Mouse (Mus musculus) retina, embryonic 14.5 days (tissue): ENCODE measurements around the gene Gucy1a1.

Source experiments
- DNase-seq: peaks from one replicate; pipeline ENCODE4 v3.0.0-alpha.2; 2015; ENCODE audit warnings: low spot score

The Gucy1a1 gene

DNA sequence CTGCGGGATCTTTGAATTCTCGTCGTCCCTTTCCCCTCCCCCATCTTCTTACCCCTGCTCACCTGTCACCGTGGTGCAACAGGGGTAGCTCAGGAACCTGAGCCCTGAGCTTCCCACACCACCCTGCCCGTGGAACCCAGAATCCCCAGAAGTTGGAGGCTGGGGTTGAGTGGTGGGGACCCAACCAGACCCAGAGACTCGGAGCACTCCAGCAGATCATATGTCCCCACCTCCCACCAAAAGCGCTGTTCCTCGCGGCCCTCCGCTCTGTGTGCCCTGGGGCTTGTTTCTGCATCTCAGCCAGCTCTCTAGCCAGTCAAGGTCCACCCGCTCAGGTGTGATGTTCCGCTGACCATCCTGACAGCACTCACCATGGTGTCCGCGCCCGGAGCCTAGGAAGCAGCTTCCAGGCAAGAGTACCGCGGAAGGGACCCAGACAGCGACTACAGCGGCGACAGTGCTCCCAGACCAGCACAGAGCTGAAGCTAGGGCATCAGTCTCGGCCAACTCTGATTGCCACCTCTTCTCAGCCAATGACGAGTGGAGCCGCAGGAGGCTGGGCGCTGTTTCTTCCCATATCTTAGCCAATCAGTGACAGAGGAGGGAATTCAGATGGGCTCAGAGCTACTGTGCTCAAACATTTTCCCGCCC is 71.3 kb downstream of the Gucy1a1 start, which contains the start of gene Gucy1b1:
Gucy1b1 (minus strand) TSS at position 489 of the 651 bp plus-strand sequence.
- DNase-seq: peak; percentile 87

DNA sequence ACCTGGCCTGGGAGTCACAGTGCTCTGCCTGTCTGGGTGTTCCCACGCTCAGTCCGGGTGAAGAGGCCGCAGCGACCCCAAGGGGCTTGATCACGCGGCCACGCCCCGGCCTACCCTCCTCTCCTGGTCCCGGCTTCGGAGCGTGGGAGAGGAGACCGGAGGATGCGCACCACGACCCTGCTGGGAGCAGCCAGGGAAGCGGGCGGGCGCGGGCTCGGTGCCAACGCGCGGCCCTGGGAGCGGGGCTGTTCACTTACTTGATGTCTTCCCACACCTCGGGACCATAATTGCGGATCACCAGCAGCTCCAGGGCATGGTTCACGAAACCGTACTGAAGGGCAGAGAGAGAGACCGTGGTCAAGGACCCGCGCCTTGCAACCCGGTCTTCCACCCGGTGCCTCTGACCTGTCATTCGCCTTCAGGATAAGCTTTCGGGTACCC is 71.8 kb downstream of the Gucy1a1 start:
- DNase-seq: peak; percentile 72

DNA sequence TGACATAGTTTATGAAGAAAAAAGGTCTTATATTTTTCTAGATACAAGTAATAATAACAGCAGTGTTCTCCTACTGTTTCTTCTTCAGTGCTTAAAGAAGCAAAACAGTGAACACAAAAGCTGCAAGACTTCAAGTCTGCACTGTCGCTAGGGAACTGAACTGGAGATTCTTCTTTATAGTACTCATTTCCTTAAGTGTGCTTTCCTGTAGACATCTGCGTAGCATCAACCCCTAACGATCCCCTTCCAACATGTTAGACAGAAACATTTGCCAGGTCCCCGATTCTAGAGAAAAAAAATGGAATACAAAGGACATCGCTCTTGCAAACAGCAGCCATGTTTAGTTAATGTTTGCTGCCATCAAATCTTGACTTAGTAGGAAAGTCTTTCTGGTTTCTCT is 77.8 kb downstream of the Gucy1a1 start:
- DNase-seq: no peak

DNA sequence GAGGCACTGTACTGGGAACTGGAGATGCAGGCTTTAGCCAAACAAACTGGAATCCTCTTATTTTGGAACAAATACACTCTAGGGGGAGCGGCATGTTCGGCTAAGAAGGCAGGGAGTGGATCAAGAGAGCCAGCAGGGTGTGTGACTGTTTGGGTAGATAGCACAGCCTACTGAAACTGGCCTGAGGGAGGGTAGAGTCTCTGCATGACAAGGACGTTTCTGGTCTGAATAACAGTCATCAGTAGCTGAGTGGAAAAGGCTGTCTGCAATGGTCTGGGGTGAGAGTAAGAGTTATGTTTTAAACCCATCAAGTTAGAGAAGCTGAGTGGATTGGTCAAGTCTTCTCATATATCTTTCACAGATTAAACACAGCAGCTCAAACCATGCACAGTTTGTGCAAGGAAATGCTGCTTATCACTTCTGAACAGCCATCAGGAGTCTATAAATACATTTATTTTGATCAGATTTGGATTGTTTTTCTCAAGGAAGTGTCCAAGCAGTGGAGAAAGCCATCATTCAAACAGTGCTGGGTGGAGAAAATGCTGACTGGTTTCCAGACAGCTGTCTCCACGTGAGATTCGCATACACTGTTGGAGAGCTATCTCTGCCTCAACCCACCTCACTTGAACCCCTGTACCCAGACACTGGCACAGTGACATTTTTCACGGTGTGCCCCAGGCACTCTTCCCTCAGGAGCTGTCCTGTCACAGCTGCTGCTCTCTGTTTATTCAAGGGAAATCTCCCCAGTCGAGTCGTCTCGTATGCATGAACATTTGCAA is 84.0 kb downstream of the Gucy1a1 start:
- no peak for DNase-seq

DNA sequence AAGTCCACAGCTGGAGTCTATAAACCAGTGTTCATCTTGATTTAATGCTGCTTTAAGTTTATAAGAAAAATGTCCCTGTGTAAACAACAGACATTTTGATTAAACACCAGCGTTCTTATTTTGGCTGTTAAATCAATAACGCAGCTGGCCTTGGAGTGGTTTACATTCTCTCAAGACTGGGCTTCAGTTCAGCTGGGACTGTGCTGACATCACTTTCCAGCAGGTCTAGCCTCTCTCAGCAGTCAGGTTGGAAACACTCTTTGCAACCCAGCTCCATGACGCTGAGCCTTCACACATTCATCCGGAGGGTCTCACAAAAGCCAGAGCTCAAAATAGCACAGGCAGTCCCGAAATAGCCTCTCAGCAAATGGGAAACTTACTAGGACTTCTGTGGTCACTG is 88.4 kb downstream of the Gucy1a1 start:
- DNase-seq: no peak

DNA sequence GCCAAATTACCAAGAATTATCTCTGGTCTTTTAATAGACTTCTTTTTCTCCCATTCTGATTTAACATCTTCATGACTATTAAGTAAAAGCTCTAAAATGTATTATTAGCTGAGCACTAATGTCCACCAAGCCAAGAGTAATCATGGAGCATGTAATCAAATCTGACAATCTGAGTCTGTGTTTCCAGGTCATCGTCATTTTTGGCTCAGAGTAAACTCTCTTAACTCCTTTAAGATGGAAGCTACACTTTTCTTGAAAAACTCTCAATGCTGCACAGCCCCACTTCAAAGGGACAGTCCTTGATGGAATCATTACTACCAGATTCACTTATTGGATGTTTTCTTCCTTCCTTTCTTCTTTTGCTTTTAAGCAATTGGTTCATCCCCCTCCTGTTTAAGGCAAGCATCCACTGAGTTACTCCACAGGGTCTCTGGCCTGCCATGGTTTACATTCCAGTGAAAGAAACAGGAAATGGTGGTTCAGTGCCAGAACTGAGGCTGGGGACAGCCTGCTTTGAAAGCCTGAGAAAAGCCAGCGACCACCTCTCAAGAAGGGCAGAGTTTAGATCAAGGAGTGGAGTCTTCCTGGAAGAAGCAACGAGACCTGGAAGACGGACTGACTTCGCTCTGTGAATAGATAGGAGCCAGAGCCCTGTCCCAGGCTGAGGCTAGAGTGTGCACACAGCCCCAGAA is 91.2 kb downstream of the Gucy1a1 start:
- DNase-seq: peak; percentile 37

DNA sequence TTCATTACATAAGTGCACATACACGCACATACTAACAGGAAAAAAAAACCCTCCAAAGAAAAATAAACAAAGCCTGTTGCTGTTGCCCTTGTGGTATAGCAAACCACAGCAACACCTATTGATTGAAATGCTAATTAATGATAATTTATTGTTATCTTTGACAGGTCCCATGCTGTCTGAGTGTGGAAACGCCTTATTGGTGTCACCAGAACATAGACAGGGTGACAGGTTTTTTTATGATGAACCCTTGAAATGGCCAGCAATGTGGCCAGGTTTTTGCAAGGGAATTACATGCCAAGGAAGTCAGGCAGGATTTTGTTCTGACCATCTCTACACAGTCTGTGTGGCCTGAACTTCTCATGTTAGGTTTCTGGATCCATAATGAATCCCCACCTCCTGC is 93.6 kb downstream of the Gucy1a1 start:
- no peak for DNase-seq

DNA sequence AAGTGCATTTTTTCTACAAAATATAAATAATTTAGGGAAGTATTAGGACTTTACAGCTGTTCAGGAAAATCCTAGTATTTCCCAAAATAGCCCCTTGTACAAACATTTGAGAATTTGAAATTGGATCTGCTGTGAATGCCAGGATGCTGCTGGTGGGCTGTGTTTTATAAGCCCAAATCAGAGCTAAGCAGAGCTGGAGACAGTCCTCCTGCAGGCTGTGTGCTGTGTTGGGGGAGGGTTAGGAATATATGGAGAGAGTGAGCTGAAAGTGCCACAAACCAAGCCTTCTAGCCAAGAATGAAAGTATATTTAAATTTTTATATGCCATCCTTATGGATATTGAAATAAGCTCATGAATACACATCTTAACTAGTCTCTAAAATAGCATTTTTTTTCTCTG is 94.1 kb downstream of the Gucy1a1 start:
- no peak for DNase-seq

DNA sequence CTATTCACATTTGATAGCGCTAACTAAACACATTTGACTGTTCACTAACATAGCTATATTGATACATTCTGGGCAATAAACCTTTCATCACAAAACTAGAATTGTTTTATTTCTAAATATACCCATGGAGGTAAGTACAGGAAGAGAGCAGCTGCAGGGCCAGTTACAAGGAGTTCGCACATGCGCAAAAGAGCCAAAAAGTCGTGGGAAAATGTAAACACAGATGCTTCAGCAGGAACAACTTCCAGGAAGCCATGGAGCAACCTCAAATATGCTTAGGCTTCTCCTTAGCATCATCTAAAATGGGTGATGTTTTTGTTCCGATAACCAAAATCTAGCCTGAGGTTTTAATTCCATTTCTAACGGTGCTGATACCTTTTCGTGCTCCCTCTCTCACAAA is 96.9 kb downstream of the Gucy1a1 start:
- DNase-seq: peak; percentile 23

DNA sequence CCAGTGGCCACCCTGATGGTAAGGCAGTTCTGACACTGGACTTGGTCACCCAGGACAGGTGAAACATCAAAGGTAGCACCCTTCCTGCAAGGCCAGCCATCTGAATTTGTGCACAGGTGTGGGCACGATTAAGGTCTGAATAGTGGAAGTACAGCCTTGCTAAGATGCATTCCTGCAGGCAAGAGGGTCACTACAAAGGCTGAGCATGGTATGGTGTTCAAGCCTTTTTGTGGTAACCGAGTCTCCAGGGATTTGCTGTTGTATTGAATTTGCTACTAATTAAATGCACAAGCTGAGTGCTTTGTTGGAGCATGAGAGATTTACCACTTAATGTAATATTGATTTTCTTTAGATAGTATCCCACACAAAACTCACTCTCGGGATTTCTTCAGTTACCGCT is 97.5 kb downstream of the Gucy1a1 start:
- DNase-seq: peak; percentile 32

DNA sequence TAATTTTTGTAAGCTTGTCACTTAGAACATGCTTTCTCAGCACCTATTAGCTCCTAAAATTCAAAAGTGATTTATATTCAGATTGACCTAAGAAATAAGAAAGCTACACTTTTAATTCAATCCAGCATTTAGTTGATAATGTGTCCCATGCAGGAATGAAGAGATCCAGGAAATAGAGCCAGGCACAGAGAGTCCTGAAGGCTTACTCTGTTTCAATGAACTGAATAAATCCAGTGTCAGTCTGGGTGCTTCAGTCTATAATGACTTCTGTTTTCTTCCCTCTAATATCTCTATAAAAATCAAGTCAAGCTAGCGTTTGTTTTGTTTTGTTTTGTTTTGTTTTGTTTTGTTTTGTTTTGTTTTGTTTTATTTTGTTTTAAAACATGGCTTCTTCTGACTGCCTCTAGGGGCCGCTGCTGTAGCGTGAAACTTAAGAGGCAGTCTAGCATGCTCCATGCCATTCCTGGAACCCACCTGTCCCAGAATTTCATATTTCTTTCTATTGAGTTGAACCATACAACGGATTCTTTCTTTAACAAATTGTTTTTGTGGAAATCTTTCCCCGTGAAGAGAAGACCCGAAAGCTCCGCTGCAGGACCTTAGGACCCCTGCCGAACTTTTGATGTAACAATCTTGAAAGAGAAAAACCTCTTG is 98.4 kb downstream of the Gucy1a1 start:
- peak; percentile 75 for DNase-seq

DNA sequence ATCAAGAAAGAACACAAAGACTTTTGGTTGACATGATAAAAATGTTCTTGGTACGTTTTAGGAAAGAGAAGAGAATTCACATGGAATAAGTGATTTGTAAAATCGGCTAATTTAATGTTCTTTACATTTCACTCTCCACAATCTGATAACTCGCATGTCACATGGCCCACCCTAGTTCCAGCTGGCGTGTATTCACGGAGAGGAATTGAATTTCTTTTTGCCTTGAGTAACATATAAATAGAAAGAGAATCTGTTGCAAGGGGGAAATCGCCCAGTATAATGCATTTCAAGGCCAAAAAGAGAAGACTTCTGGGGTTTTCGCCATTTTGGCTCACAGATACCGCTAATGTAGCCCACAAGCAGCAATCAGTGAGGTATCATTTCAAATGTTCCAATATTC is 99.5 kb downstream of the Gucy1a1 start:
- DNase-seq: no peak

DNA sequence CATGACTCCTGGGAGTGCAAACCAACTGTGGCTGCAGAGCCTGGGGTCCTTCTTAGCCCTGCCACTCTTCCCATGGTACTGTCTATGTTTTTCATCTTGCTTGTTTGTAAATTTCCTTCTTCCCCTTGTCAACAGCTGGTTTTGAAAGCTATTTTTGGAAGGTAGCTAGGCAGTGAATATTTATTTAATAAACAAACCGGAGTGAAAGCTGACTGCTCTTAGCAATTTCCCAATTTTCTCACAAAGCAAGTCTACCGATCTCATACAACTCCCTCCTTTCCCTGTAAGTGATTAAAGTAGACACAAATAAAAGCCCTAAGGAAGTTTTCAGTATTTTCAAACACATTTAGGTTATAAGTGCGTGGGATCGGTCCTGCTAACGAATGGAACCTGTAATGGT is 100.7 kb downstream of the Gucy1a1 start:
- no peak for DNase-seq

DNA sequence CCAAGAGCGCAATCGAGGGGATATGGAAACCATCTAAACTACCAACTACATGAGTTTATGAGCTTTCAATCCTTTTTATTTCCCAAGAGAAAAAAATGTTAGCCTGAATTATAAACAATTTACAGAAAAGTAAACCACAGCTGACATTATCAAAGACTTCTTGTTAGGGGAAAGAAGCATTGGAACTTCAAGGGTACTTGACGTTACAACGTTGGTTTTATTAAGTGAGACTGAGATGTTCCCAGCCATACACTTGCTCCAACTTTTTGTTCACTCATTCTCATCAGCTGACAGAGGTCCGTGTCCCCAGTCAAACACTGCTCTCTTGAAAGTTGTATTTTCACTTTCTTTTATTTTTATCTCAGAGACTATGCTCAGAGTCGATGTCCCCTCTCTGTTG is 101.9 kb downstream of the Gucy1a1 start:
- no peak for DNase-seq
